Mouse (Mus musculus): ENCODE data around the gene Armc7. TPM values are rescaled to one million over a fixed set of nuclear protein-coding genes. Genes with fewer than 3 reads are reported as not detected.

Armc7 gene
- polyA plus RNA-seq, 1 experiment: 6.2 TPM

DNA sequence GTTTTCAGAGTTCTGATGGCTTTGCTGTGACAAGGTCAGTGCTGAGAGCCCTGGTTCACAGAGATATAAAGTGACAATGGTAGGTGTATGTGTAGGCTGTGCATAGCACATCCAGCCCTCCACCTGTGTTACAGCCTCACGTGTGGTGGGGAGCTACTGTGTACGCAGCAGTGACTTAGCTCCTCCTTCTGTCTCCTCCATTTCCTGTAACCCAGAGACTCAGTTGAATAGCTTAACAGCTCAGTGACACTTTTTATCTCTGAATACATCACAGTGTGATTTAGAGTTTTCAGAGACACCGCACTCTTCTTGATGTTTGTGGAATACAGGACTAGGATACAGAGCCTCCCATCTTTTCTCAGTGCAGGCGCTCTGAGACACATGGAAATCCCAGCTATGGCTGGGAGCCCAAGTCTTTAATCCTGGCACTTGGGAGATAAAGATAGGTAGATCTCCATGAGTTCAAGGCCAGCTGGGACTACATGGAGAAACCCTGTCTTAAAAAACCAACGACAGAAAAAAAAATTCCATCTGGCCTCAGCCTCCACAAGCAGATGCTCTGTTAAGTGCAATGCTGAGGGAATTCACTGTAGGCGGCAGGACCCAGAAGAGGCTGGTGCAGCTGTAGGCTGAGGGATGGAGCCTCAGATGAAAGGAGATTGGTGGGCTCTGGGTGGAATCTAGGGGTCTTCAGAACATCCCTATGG is 6.2 kb downstream of the Armc7 start:
- no peak overlapping the region for H3K4me3 ChIP-seq
- no peaks in the 10 kb centered on the region for H3K27me3 ChIP-seq (ENCODE audit: control insufficient read depth, insufficient read depth, insufficient read length)
- TF ChIP-seq TCF12 (IDR thresholded peaks at IDR 0.05; ENCODE audit: insufficient read depth, poor library complexity, severe bottlenecking) (no peak), POLR2AphosphoS2 (IDR thresholded peaks at IDR 0.05; ENCODE audit: insufficient read length, low read depth) (no peak), MYOD1 (IDR thresholded peaks at IDR 0.05; ENCODE audit: control insufficient read depth in 1 of 3, insufficient read length in 2 of 3, low read depth in 2 of 3) (no peak), CEBPB (IDR thresholded peaks at IDR 0.05; ENCODE audit: insufficient read depth, poor library complexity, severe bottlenecking) (no peak), MYOG (IDR thresholded peaks at IDR 0.05; ENCODE audit: control insufficient read depth in 1 of 3, insufficient read depth in 1 of 3, insufficient read length in 2 of 3, low read depth in 2 of 3) (no peak), TCF3 (IDR thresholded peaks at IDR 0.05; ENCODE audit: insufficient read length, low read depth) (no peak)
- H3K79me2 ChIP-seq (ENCODE audit: control insufficient read depth, insufficient read depth): no peaks in the 10 kb centered on the region
- peaks cover 4% of the 10 kb centered on the region for H3K36me3 ChIP-seq (ENCODE audit: control insufficient read depth, insufficient read depth)
- no peak overlapping the region for H3K4me2 ChIP-seq (ENCODE audit: low read depth)
- H3ac ChIP-seq (ENCODE audit: control insufficient read depth, insufficient read length): no peak overlapping the region

DNA sequence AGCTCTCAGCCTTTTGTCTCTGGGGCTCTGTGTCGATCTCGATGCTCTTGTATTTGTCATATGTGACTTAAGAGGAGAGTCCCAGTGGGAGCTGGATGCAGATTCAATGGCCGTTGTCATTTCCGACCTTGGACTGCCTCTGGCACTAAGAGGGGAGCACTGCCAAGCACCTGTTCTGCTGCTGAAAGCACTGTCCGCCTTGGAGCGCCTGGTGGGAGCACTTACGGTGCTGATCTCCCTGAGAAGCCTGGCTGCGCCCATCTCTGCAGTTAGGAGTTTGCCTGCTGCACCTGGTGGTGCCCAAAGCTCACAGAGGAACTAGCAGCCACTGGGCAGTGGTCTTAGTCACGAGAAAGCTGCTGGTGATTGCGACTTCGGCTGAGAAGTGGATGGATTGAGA is 7.8 kb downstream of the Armc7 start:
- H3K36me3 ChIP-seq (ENCODE audit: control insufficient read depth, insufficient read depth): peaks cover 4% of the 10 kb centered on the region
- no peak overlapping the region for H3K4me3 ChIP-seq
- no peak for TF ChIP-seq REST (IDR thresholded peaks at IDR 0.05; ENCODE audit: insufficient read depth, insufficient read length)
- TF ChIP-seq MYOG (IDR thresholded peaks at IDR 0.05; ENCODE audit: control insufficient read depth in 1 of 3, insufficient read depth in 1 of 3, insufficient read length in 2 of 3, low read depth in 2 of 3): no peak
- no peak for TF ChIP-seq POLR2AphosphoS2 (IDR thresholded peaks at IDR 0.05; ENCODE audit: insufficient read length, low read depth)
- no peak for TF ChIP-seq POLR2A (IDR thresholded peaks at IDR 0.05; ENCODE audit: insufficient read length, low read depth)
- peak in 2 of 3 experiments; percentile 5 to 60 for TF ChIP-seq MYOD1 (IDR thresholded peaks at IDR 0.05; ENCODE audit: control insufficient read depth in 1 of 3, insufficient read length in 2 of 3, low read depth in 2 of 3)

DNA sequence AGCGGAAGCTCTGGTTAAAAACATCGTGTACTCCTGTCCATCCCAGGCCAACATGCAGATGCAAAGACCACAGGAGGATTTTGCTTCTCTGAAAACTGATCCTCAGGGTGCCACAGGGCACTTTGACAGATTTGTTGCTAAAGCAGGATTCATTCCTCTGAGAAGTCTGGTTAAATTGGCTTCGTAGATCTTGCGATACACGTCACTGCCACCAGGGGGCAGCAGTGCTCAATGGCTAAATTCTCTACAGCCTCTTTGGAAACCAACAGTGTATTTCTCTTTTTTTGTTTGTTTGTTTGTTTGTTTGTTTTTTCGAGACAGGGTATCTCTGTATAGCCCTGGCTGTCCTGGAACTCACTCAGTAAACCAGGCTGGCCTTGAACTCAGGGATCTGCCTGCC is 8.3 kb downstream of the Armc7 start:
- no peak overlapping the region for H3ac ChIP-seq (ENCODE audit: control insufficient read depth, insufficient read length)
- H3K79me2 ChIP-seq (ENCODE audit: control insufficient read depth, insufficient read depth): no peaks in the 10 kb centered on the region
- peaks cover 4% of the 10 kb centered on the region for H3K36me3 ChIP-seq (ENCODE audit: control insufficient read depth, insufficient read depth)
- no peak overlapping the region for H3K4me3 ChIP-seq
- no peaks in the 10 kb centered on the region for H3K27me3 ChIP-seq (ENCODE audit: control insufficient read depth, insufficient read depth, insufficient read length)
- no peak overlapping the region for H3K4me2 ChIP-seq (ENCODE audit: low read depth)
- TF ChIP-seq TCF12 (IDR thresholded peaks at IDR 0.05; ENCODE audit: insufficient read depth, poor library complexity, severe bottlenecking) (no peak), TCF3 (IDR thresholded peaks at IDR 0.05; ENCODE audit: insufficient read length, low read depth) (no peak), REST (IDR thresholded peaks at IDR 0.05; ENCODE audit: insufficient read depth, insufficient read length) (no peak), MYOG (IDR thresholded peaks at IDR 0.05; ENCODE audit: control insufficient read depth in 1 of 3, insufficient read depth in 1 of 3, insufficient read length in 2 of 3, low read depth in 2 of 3) (no peak), MYOD1 (IDR thresholded peaks at IDR 0.05; ENCODE audit: control insufficient read depth in 1 of 3, insufficient read length in 2 of 3, low read depth in 2 of 3) (no peak), POLR2AphosphoS2 (IDR thresholded peaks at IDR 0.05; ENCODE audit: insufficient read length, low read depth) (no peak), E2F4 (IDR thresholded peaks at IDR 0.05; ENCODE audit: insufficient read depth) (no peak), POLR2A (IDR thresholded peaks at IDR 0.05; ENCODE audit: insufficient read length, low read depth) (no peak), MAX (IDR thresholded peaks at IDR 0.05; ENCODE audit: low read depth) (no peak), CEBPB (IDR thresholded peaks at IDR 0.05; ENCODE audit: insufficient read depth, poor library complexity, severe bottlenecking) (no peak), SRF (IDR thresholded peaks at IDR 0.05; ENCODE audit: control insufficient read depth, insufficient read length, low read depth) (no peak), USF1 (IDR thresholded peaks at IDR 0.05; ENCODE audit: low read depth) (no peak)

More for the DNA sequence above, 7.8 kb downstream of the Armc7 start:
- H3ac ChIP-seq (ENCODE audit: control insufficient read depth, insufficient read length): no peak overlapping the region
- H3K79me2 ChIP-seq (ENCODE audit: control insufficient read depth, insufficient read depth): no peaks in the 10 kb centered on the region
- no peak overlapping the region for H3K4me2 ChIP-seq (ENCODE audit: low read depth)
- H3K27me3 ChIP-seq (ENCODE audit: control insufficient read depth, insufficient read depth, insufficient read length): no peaks in the 10 kb centered on the region

DNA sequence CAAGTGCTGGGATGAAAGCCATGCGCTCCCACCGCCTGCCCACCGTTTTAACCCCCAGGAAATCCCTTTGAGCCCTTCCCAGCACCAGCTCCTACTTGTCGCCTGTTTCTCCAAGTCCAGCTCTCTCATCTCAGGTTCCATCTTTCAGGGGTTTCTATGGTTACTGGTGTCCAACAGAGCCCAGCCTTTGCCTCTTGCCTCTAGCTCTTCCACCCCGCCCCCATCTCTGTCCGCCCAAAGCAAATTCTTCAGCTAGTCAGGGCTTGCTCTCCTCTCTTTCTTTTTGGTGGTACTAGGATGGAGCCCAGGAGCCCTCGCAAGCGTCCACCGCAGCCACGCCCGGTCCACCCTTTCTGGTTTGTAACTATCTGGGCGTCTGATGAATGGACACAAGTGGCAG is 9.7 kb downstream of the Armc7 start:
- no peaks in the 10 kb centered on the region for H3K27me3 ChIP-seq (ENCODE audit: control insufficient read depth, insufficient read depth, insufficient read length)
- no peak overlapping the region for H3ac ChIP-seq (ENCODE audit: control insufficient read depth, insufficient read length)
- TF ChIP-seq POLR2A (IDR thresholded peaks at IDR 0.05; ENCODE audit: insufficient read length, low read depth): no peak
- no peak for TF ChIP-seq MYOG (IDR thresholded peaks at IDR 0.05; ENCODE audit: control insufficient read depth in 1 of 3, insufficient read depth in 1 of 3, insufficient read length in 2 of 3, low read depth in 2 of 3)
- TF ChIP-seq MAX (IDR thresholded peaks at IDR 0.05; ENCODE audit: low read depth): no peak
- no peak for TF ChIP-seq TCF12 (IDR thresholded peaks at IDR 0.05; ENCODE audit: insufficient read depth, poor library complexity, severe bottlenecking)
- TF ChIP-seq POLR2AphosphoS2 (IDR thresholded peaks at IDR 0.05; ENCODE audit: insufficient read length, low read depth): no peak
- TF ChIP-seq CEBPB (IDR thresholded peaks at IDR 0.05; ENCODE audit: insufficient read depth, poor library complexity, severe bottlenecking): no peak
- no peak for TF ChIP-seq TCF3 (IDR thresholded peaks at IDR 0.05; ENCODE audit: insufficient read length, low read depth)
- no peak for TF ChIP-seq USF1 (IDR thresholded peaks at IDR 0.05; ENCODE audit: low read depth)
- no peak for TF ChIP-seq E2F4 (IDR thresholded peaks at IDR 0.05; ENCODE audit: insufficient read depth)
- TF ChIP-seq REST (IDR thresholded peaks at IDR 0.05; ENCODE audit: insufficient read depth, insufficient read length): no peak
- TF ChIP-seq SRF (IDR thresholded peaks at IDR 0.05; ENCODE audit: control insufficient read depth, insufficient read length, low read depth): no peak
- TF ChIP-seq MYOD1 (IDR thresholded peaks at IDR 0.05; ENCODE audit: control insufficient read depth in 1 of 3, insufficient read length in 2 of 3, low read depth in 2 of 3): no peak
- no peak overlapping the region for H3K4me2 ChIP-seq (ENCODE audit: low read depth)
- H3K4me3 ChIP-seq: no peak overlapping the region
- H3K79me2 ChIP-seq (ENCODE audit: control insufficient read depth, insufficient read depth): no peaks in the 10 kb centered on the region
- peaks cover 7% of the 10 kb centered on the region for H3K36me3 ChIP-seq (ENCODE audit: control insufficient read depth, insufficient read depth)

Measured in myocyte (in vitro differentiated cells).